Mouse (Mus musculus): ENCODE data around the gene Zfp663. TPM values are rescaled to one million over a fixed set of nuclear protein-coding genes. Genes with fewer than 3 reads are reported as not detected.

The Zfp663 gene
- polyA plus RNA-seq, 2 experiments = 0.03 to 0.08 TPM

DNA sequence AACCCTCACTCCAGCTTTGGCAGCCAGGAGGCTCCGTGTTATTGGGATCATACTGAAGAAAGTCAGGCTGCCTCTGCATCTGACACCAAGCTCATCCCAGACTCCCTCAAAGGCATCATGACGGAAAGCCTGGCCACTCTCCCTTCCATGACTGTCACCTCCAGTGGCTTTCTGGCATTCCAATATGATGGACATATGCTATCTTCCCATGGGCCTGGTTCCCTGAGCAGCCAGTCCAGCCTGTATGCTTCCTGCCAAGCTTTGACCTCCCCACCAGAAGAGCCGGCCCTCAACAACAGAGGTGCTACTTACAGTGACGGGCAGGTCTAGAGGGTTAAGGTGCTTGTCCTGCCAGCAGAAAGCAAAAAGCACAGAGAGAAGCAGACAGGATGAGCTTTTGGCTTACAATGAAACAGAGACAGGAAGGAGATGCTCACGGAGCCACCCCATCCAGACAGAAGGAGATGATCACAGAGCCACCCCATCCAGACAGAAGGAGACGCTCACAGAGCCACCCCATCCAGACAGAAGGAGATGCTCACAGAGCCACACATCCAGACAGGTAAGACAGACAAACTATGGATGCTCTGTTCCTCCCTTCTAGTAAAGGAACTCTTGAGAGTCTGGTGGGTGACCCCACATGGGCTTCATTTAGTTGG, 65.0 kb downstream of the Zfp663 start:
- Histone ChIP-seq H3K9me3 (ENCODE audit: control insufficient read depth, low read length) (no peaks in the 10 kb centered on the region), H3K4me3 (ENCODE audit: insufficient read depth in 1 of 2, low read depth in 2 of 2, low read length in 2 of 2) (no peak overlapping the region), H3K4me1 (replicated peaks; ENCODE audit: control insufficient read depth in 2 of 2, insufficient read depth in 2 of 2, low read length in 1 of 2) (no peaks in the 10 kb centered on the region; a peak in 1 of 4 replicates), H3K4me2 (ENCODE audit: low read depth) (no peak overlapping the region), H3K27me3 (ENCODE audit: control insufficient read depth, insufficient read depth, low read length) (no peaks in the 10 kb centered on the region), H3K36me3 (replicated peaks; ENCODE audit: control insufficient read depth, insufficient read depth, low read depth) (peaks cover 3% of the 10 kb centered on the region; the same call in 1 of the 2 replicates), H3K9ac (replicated peaks) (no peak overlapping the region), H3K27ac (no peak overlapping the region)
- DNase-seq (ENCODE audit: low read depth in 3 of 3, low spot score in 3 of 3) (no peak), ATAC-seq (ENCODE audit: insufficient read depth) (no peak)
- TF ChIP-seq EP300 (IDR thresholded peaks at IDR 0.05; ENCODE audit: low read depth) = no peak
- 77% methylated on average over 6 of the region's 6 CpGs for WGBS (ENCODE audit: insufficient replicate concordance)

DNA sequence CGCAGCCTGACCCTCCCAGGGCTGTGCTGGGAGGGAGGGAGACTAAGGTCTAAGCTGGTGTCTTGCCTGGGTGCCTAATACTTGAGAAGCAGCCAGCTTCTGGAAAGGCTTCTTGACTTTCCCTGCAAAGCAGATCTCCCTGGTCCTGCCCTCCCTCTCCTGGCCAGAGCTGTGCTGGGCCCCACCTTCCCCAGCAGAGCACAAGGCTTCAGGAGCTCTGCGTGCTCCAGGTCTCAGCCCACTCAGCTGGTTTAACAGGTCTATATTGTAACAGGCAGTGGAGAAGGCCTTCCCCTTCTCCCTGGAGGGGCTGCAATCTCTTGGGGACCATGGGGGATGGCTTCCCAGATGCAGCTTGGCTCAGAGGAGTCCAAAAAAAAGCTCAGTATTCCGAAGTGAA, 67.1 kb downstream of the Zfp663 start:
- peaks cover 3% of the 10 kb centered on the region for H3K36me3 ChIP-seq (replicated peaks; ENCODE audit: control insufficient read depth, insufficient read depth, low read depth)
- H3K9me3 ChIP-seq (ENCODE audit: control insufficient read depth, low read length) = no peaks in the 10 kb centered on the region
- no peak overlapping the region for H3K4me3 ChIP-seq (ENCODE audit: insufficient read depth in 1 of 2, low read depth in 2 of 2, low read length in 2 of 2)
- H3K4me2 ChIP-seq (ENCODE audit: low read depth) = no peak overlapping the region
- WGBS (ENCODE audit: insufficient replicate concordance) = 73% methylated on average over 3 of the region's 3 CpGs
- H3K27me3 ChIP-seq (ENCODE audit: control insufficient read depth, insufficient read depth, low read length) = no peaks in the 10 kb centered on the region
- ATAC-seq (ENCODE audit: insufficient read depth) (no peak), DNase-seq (ENCODE audit: low read depth in 3 of 3, low spot score in 3 of 3) (no peak)
- no peak overlapping the region for H3K9ac ChIP-seq (replicated peaks)
- H3K27ac ChIP-seq = no peak overlapping the region
- H3K4me1 ChIP-seq (replicated peaks; ENCODE audit: control insufficient read depth in 2 of 2, insufficient read depth in 2 of 2, low read length in 1 of 2) = no peaks in the 10 kb centered on the region; a peak in 1 of 4 replicates
- TF ChIP-seq CTCF (IDR thresholded peaks at IDR 0.05; ENCODE audit: low read depth) = no peak
- TF ChIP-seq EP300 (IDR thresholded peaks at IDR 0.05; ENCODE audit: low read depth) = no peak

Other genes starting within 250 kb of the Zfp663 start
- gene Cdh22, start 133.9 kb downstream of the Zfp663 start, polyA plus RNA-seq (2012; rRNA removed) = 0.02 TPM in 2 replicates
- not detected in 2 replicates for gene Cdh22, start 133.9 kb downstream of the Zfp663 start, polyA plus RNA-seq (2014; fragmentation: Nextera tagmentation; extraction: Ambion mirVana)
- gene Slc35c2, start 80.9 kb downstream of the Zfp663 start, polyA plus RNA-seq (2012; rRNA removed) = 20.4 and 28.3 TPM in 2 replicates
- gene Slc35c2, start 80.9 kb downstream of the Zfp663 start, polyA plus RNA-seq (2014; fragmentation: Nextera tagmentation; extraction: Ambion mirVana) = 27.3 and 31.3 TPM in 2 replicates
- gene Elmo2, start 42.2 kb downstream of the Zfp663 start, polyA plus RNA-seq (2012; rRNA removed) = 10.2 and 10.3 TPM in 2 replicates
- 12.4 and 13.1 TPM in 2 replicates for gene Elmo2, start 42.2 kb downstream of the Zfp663 start, polyA plus RNA-seq (2014; fragmentation: Nextera tagmentation; extraction: Ambion mirVana)
- 0.66 and 0.73 TPM in 2 replicates for gene Zfp334, start 19.5 kb upstream of the Zfp663 start, polyA plus RNA-seq (2012; rRNA removed)
- gene Zfp334, start 19.5 kb upstream of the Zfp663 start, polyA plus RNA-seq (2014; fragmentation: Nextera tagmentation; extraction: Ambion mirVana) = 0.89 and 1.1 TPM in 2 replicates
- 0.86 and 1.4 TPM in 2 replicates for gene Ocstamp, start 31.7 kb upstream of the Zfp663 start, polyA plus RNA-seq (2012; rRNA removed)
- 2.1 and 2.7 TPM in 2 replicates for gene Ocstamp, start 31.7 kb upstream of the Zfp663 start, polyA plus RNA-seq (2014; fragmentation: Nextera tagmentation; extraction: Ambion mirVana)
- gene Slc13a3, start 104.5 kb upstream of the Zfp663 start, polyA plus RNA-seq (2012; rRNA removed) = 3.2 and 3.8 TPM in 2 replicates
- 5.7 and 7.7 TPM in 2 replicates for gene Slc13a3, start 104.5 kb upstream of the Zfp663 start, polyA plus RNA-seq (2014; fragmentation: Nextera tagmentation; extraction: Ambion mirVana)
- 5.4 and 7.4 TPM in 2 replicates for gene Trp53rka, start 124.6 kb upstream of the Zfp663 start, polyA plus RNA-seq (2012; rRNA removed)
- gene Trp53rka, start 124.6 kb upstream of the Zfp663 start, polyA plus RNA-seq (2014; fragmentation: Nextera tagmentation; extraction: Ambion mirVana) = 7.8 and 8.8 TPM in 2 replicates
- gene Slc2a10, start 135.1 kb upstream of the Zfp663 start, polyA plus RNA-seq (2012; rRNA removed) = 0.16 and 0.23 TPM in 2 replicates
- 0.13 and 0.16 TPM in 2 replicates for gene Slc2a10, start 135.1 kb upstream of the Zfp663 start, polyA plus RNA-seq (2014; fragmentation: Nextera tagmentation; extraction: Ambion mirVana)
- gene Eya2, start 226.3 kb upstream of the Zfp663 start, polyA plus RNA-seq (2012; rRNA removed) = 0.10 and 0.16 TPM in 2 replicates
- gene Eya2, start 226.3 kb upstream of the Zfp663 start, polyA plus RNA-seq (2014; fragmentation: Nextera tagmentation; extraction: Ambion mirVana) = 0.13 and 0.25 TPM in 2 replicates

Measured in liver, embryonic 14.5 days (tissue).